Mouse (Mus musculus): ENCODE measurements around the gene Ttc5.
A peak's percentile ranks its signal among the peaks of the same experiment; 100 is the strongest.
"Not testable (repeated sequence)": the region's sequence is repeated elsewhere in the genome, so short reads cannot be mapped to it uniquely, and the experiment has no call there.

Gene Ttc5

GRCm38 (mm10) chr14:50785251-50785637 is at the start of gene Ttc5:
TSS of gene Ttc5 (minus strand) at chr14:50785519.
- peak; percentile 89 for DNase-seq (ENCODE audit: low spot score)

GRCm38 (mm10) chr14:50834435-50834834 is 49.1 kb upstream of the Ttc5 start:
- no peak for DNase-seq (ENCODE audit: low spot score)

GRCm38 (mm10) chr14:50833964-50834363 is 48.6 kb upstream of the Ttc5 start:
- DNase-seq (ENCODE audit: low spot score): no peak

- no peak for DNase-seq (ENCODE audit: low spot score)
Observed at GRCm38 (mm10) chr14:50829878-50830277, 44.6 kb upstream of the Ttc5 start.

- no peak for DNase-seq (ENCODE audit: low spot score)
Observed at GRCm38 (mm10) chr14:50826579-50826978, 41.3 kb upstream of the Ttc5 start.

GRCm38 (mm10) chr14:50824219-50824618 is 38.9 kb upstream of the Ttc5 start:
- DNase-seq (ENCODE audit: low spot score): no peak

GRCm38 (mm10) chr14:50823240-50823639 is 37.9 kb upstream of the Ttc5 start:
- DNase-seq (ENCODE audit: low spot score): no peak

- DNase-seq (ENCODE audit: low spot score): no peak
Observed at GRCm38 (mm10) chr14:50813060-50813459, 27.7 kb upstream of the Ttc5 start.

GRCm38 (mm10) chr14:50807487-50808072 is 22.3 kb upstream of the Ttc5 start, which contains the start of the genes Ccnb1ip1 and Parp2:
TSS of gene Ccnb1ip1 (minus strand) at chr14:50807732.
TSS of gene Parp2 (plus strand) at chr14:50807841.
- peak; percentile 99 for DNase-seq (ENCODE audit: low spot score)

- not testable (repeated sequence) for DNase-seq (ENCODE audit: low spot score)
Observed at GRCm38 (mm10) chr14:50806469-50806868, 21.1 kb upstream of the Ttc5 start.

- no peak for DNase-seq (ENCODE audit: low spot score)
Observed at GRCm38 (mm10) chr14:50804683-50805082, 19.4 kb upstream of the Ttc5 start.

GRCm38 (mm10) chr14:50802843-50803562 is 17.7 kb upstream of the Ttc5 start:
- DNase-seq (ENCODE audit: low spot score): no peak

GRCm38 (mm10) chr14:50802441-50802840 is 17.1 kb upstream of the Ttc5 start:
- DNase-seq (ENCODE audit: low spot score): no peak

GRCm38 (mm10) chr14:50799502-50800259 is 14.4 kb upstream of the Ttc5 start:
- no peak for DNase-seq (ENCODE audit: low spot score)

GRCm38 (mm10) chr14:50798512-50798911 is 13.2 kb upstream of the Ttc5 start:
- DNase-seq (ENCODE audit: low spot score): no peak

- no peak for DNase-seq (ENCODE audit: low spot score)
Observed at GRCm38 (mm10) chr14:50796464-50796863, 11.1 kb upstream of the Ttc5 start.

- DNase-seq (ENCODE audit: low spot score): no peak
Observed at GRCm38 (mm10) chr14:50795965-50796364, 10.6 kb upstream of the Ttc5 start.

GRCm38 (mm10) chr14:50795261-50795935 is 10.1 kb upstream of the Ttc5 start:
- no peak for DNase-seq (ENCODE audit: low spot score)

GRCm38 (mm10) chr14:50788157-50788556 is 2.8 kb upstream of the Ttc5 start:
- DNase-seq (ENCODE audit: low spot score): no peak

- no peak for DNase-seq (ENCODE audit: low spot score)
Observed at GRCm38 (mm10) chr14:50784391-50785250, 698 bp downstream of the Ttc5 start.

- no peak for DNase-seq (ENCODE audit: low spot score)
Observed at GRCm38 (mm10) chr14:50782166-50782565, 3.2 kb downstream of the Ttc5 start.
